Mouse (Mus musculus) embryo, embryonic 11.5 days (tissue): ENCODE results near the gene Myh3.

ENCODE experiments used
- DNase-seq: peaks from one replicate; pipeline ENCODE4 v3.0.0-alpha.2; 2012; ENCODE audit warnings: low read depth, low spot score

The Myh3 gene

DNA sequence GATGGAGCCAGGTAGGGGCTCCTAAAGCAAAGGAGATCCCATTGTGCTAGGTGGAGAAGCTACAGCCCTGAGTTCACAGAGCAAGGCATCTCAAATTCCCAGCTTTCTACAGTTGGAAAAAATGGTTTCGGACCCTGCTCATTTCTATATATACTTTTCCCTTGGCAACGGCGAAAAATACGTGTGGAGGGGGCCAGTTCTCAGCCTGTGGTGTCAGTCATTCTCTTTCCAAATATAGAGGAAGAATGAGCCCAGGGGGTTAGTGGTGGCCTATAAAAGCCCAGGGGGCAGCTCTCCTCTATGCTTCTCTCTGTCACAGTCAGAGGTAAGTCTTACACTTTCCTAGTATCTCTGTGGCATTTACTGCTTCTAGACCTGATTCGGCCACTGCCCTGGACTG lies at the start of gene Myh3:
Gene Myh3 (plus strand): TSS at position 301 of the 400 bp plus-strand sequence.
- no peak for DNase-seq

- no peak for DNase-seq
These were observed 47.0 kb upstream of the Myh3 start for GRCm38 (mm10) chr11:67030904-67031602.

GRCm38 (mm10) chr11:67031603-67031915 lies 46.5 kb upstream of the Myh3 start:
- no peak for DNase-seq

DNA sequence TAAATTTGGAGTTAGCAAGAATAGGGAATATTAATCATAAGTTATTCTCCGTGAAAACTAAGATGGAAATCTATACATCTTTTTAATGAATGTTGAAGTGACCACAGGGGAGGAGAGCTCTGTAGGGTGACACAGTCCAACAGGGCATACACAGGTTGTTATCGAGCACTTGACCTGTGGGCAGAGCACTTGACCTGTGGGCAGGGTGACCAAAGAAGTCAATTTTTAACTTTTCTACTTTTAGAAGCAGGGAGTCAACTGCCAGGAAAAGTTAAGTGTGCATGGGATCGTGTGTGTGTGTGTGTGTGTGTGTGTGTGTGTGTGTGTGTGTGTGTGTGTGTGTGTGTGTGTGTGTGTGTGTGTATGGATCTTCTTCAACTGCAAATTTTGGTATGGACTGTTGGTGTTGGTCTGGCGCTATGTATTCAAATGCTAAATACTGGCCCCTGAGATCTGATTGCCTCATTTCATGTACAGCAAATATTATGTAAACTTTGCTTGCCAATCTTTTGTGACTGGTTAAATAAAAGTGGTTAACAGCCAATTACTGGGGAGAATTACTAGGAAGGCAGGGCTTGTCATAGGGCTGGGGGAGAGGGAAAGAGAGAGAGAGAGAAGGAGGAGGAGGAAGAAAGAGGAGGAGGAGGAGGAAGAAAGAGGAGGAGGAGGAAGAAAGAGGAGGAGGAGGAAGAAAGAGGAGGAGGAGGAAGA lies 43.2 kb upstream of the Myh3 start:
- no peak for DNase-seq

DNA sequence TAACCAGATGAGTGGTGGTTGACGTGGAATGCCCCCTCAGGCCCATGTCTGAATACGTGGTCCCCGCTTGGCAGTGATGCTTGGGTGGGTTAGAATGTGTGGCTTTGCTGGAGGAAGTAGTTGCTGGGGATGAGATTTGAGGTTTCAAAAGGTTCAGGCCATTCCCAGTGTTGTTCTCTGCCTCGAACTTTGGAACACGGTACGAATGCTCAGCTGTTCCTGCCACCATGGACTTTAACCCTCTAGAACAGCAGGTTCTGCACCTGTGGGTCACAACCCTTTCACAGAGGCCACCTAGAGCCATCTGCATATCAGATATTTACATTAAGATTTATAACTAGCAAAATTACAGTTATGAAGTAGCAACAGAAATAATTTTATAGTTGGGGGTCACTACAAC lies 41.9 kb upstream of the Myh3 start:
- no peak for DNase-seq

GRCm38 (mm10) chr11:67036892-67037291 lies 41.2 kb upstream of the Myh3 start:
- DNase-seq = no peak

- no peak for DNase-seq
These were observed 38.3 kb upstream of the Myh3 start for GRCm38 (mm10) chr11:67039799-67040198.

DNA sequence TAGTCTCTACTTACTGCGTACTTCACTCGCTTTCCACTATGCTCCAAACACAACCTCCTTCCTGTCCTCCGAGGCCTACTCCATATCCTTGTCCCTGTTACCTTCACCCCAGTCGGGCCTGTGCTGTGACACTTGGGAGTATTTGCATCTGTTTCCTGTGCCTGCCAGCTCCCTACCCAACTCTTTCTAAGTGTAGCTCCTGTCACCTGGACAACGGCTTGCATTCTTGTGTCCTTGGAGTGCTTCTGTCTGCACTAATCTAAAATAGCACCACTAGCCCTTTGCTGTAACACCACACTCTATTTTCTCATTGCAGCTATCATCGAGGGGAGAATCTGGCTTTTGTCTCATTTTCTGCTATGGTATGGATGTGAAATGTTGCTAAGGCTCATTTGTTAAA lies 37.6 kb upstream of the Myh3 start:
- DNase-seq = no peak

GRCm38 (mm10) chr11:67043007-67043406 lies 35.1 kb upstream of the Myh3 start:
- DNase-seq = no peak

- DNase-seq = no peak
These were observed 33.1 kb upstream of the Myh3 start for GRCm38 (mm10) chr11:67044959-67045358.

GRCm38 (mm10) chr11:67047199-67047598 lies 30.9 kb upstream of the Myh3 start:
- DNase-seq = no peak

GRCm38 (mm10) chr11:67048496-67048895 lies 29.6 kb upstream of the Myh3 start:
- DNase-seq = no peak

GRCm38 (mm10) chr11:67049256-67049655 lies 28.8 kb upstream of the Myh3 start:
- DNase-seq = no peak

DNA sequence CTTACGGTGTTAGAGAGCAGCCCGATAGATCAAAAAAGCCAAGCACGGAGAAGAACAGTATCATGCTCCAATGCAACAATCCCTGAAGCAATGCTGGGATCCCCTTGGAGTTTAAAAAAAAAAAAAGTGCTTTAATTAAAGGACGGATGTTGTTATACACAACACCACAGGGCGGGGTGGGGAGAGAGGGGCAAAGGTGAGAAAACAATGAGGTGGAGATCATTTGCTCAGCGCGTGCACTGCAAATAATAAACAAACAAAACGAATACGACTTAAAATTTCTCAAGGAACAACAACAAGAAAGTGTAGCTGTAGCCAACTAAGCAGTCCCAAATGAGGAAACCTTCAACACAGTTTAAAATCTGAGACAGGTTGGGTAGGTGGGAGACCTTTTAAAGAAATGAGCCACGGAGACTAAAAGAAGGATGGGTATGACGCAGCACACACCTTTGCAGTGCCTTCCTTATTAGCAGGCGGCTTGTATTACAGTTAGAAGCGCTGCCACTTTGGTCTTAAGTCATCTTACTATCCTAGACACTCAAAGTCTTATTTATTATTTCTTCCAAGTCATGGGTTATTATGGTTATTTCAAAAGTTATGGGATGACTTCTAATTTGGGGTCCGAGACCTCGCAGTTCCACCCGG lies 26.3 kb upstream of the Myh3 start:
- DNase-seq = no peak

DNA sequence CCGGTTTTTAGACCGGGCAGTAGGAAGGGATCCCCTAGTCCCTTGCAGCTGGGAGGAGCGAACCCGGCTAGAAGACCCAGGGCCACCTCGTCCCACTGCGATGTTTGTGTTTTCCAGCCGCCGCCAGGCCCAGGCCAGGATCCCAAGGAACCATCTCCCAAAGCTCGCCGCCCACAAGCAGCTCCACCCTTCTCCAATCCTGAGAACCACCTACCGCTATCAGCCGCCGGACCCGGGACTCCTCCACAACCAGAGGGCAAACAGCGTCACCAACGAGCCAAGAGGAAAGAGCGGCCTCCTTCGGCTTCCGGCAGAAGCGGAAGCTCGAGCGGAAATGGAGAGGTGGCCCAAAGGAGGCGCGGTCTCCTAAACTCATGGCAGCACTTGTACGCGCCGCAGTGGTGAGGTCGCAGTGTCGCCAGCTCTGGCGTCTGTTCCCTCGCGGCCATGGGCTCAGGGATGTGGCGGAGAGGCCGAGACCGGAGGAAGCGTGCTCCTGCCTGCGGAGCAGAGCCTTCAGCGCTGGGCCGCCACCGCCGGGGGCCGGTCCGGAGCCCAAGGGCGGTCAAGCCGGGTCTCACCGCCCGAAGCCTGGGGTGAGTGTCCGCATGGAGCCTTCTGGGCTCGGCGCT lies 25.7 kb upstream of the Myh3 start, which contains the start of the genes Adprm and Sco1:
Gene Adprm (minus strand): TSS at position 274 of the 632 bp plus-strand sequence.
Gene Sco1 (plus strand): TSS at position 350 of the 632 bp plus-strand sequence.
- peak; percentile 78 for DNase-seq

DNA sequence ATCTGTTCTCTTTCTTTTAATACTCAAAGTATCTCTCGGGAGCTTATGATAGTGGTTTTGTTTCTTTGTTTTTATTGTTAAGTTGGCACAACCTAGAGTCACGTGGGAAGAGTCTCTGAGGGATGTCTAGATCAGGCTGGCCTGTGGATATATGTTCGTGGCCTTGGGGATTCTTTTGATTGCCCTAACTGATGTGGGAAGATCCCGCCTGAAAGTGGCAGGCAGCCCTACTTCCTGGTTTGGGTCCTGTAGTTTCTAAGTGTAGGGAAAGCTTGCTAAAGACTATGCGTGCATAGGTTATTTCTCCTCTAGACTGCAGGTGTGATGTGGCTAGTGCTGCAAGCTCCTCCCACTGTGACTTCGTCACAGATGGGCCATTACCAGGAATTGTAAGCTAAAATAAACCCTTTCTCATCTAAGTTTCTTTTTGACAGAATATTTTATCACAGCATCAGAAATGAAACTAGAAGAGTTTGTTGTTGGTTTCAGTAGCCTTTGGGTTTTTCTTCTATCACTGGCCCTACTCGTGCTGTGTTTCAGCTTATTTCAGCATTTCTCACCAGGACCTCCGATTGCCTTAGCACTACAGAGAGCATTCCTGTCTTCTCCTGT lies 23.2 kb upstream of the Myh3 start:
- DNase-seq = no peak

DNA sequence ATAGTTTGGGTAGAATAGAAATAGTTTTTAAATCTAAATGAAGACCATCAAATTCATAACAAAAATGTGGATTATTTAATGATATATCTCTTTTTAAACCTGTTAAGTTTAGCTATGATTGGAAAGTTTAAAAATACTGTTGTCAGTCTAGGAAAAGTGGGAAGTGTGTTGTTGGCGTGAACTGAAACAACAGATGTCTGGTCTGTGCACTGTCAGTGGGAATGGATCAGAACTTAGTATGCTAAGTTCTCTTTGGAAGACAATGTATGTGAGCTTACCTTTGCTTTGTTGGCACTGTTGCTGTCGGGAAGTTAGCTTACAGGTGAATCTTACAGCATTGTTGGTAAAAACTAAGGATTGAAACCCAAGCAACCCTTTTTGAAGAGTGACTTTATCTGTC lies 16.8 kb upstream of the Myh3 start:
- DNase-seq = no peak

DNA sequence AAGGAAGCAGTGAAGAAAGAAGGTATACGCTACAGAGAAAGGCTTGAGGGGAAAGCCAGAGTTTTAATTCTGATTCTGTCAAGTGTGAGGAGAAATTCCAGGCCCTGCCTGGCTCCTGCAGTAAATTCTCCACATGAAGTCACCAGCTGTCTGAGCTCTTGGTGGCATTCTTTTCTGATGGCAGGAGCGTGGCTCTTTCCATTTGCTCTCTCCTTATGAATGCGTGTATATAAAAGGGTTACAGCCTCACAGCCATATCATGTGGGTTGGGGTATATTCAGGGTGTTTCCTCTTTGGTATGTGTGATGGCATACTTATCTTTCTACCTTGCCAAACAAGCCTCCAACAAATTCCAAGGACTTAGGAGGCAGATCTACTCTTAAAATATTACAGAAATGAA lies 15.4 kb upstream of the Myh3 start:
- DNase-seq = no peak

DNA sequence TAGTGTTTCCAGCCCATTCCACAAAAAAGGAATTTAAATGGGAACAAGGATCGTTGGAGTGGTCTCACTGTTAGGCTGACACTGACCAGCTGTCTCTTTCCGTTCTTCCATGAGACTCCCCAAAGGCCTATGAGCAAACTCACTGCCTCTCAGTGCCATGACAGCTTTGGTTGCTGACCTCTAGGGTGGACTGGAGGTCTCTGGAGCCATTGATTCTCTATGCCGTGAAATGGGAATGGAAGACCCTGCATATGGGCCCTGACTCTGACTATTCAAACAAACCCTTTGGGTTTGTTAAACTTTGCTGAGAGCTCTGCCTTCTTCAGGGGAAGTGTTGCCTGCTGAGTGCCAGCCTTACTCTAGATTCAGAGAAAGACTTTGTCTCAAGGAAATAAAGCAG lies 10.4 kb upstream of the Myh3 start:
- no peak for DNase-seq

GRCm38 (mm10) chr11:67072615-67073130 lies 5.4 kb upstream of the Myh3 start:
- DNase-seq = no peak

- no peak for DNase-seq
These were observed 3.1 kb upstream of the Myh3 start for GRCm38 (mm10) chr11:67075036-67075435.

GRCm38 (mm10) chr11:67076781-67077180 lies 1.3 kb upstream of the Myh3 start:
- DNase-seq = no peak
